Mouse (Mus musculus): Measurements from ENCODE around the gene Ubxn11.

GRCm38 (mm10) chr4:134098628-134099027 lies 3.7 kb upstream of the Ubxn11 start:
- no peak for TF ChIP-seq MAFK (IDR thresholded peaks at IDR 0.05; ENCODE audit: insufficient read depth, low read depth, low read length)
- TF ChIP-seq ZC3H11A (IDR thresholded peaks at IDR 0.05; ENCODE audit: borderline replicate concordance, low read depth, low read length): no peak
- no peak for TF ChIP-seq HCFC1 (IDR thresholded peaks at IDR 0.05; ENCODE audit: borderline replicate concordance, insufficient read depth, low read length)
- TF ChIP-seq ZNF384 (IDR thresholded peaks at IDR 0.05; ENCODE audit: low read depth, low read length): no peak

All from ES-E14 (cell line).